In the genomic region with DNA sequence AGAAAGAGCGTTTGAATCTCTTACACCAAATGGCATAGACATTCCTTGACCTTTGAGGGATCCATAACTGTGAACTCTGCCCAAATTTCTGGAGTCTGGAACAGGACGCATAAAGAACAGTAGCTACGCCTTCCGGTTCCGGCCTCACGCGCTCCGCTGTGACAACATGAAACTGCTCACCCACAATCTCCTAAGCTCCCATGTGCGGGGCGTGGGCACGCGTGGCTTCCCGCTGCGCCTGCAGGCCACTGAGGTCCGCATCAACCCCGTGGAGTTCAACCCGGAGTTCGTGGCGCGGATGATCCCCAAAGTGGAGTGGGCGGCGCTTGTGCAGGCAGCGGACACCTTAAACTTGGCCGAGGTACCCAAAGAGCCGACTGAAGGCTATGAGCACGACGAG, we compare ENCODE assay signal across 26 mouse cellular contexts. TPM values are rescaled to one million over a fixed set of nuclear protein-coding genes. Genes with fewer than 3 reads are reported as not detected.
A peak's percentile ranks its signal among the peaks of the same experiment; 100 is the strongest.
DNase-seq lines count a peak whose midpoint lies in the region; ATAC-seq and TF ChIP-seq lines count a peak whose summit lies in the region.
"Not testable (repeated sequence)": the region's sequence is repeated elsewhere in the genome, so short reads cannot be mapped to it uniquely, and the experiment has no call there.
"Had no signal": no experiment of that assay in that cellular context is flagged by ENCODE, and none has a peak within 500 bp of the region (broad histone marks: within the 10 kb centered on the region; RNA-seq: fewer than 3 reads in every experiment).

No protein-coding gene starts in this region.

- H3K36me3 ChIP-seq in ES-Bruce4 (ENCODE audit: control insufficient read depth, insufficient read depth, low read length, poor library complexity, severe bottlenecking); lung, postnatal 0 days (ENCODE audit: insufficient read depth, low read length); stomach, embryonic 16.5 days (ENCODE audit: control insufficient read depth, insufficient read depth, low read length): not testable (repeated sequence)

- ATAC-seq in erythroblast, adult 5-6 weeks (replicated peaks; ENCODE audit: low FRiP score, poor library complexity, severe bottlenecking), result peak; percentile 66
- peak; percentile 70 to 84 for ATAC-seq in hematopoietic stem cell, adult 5-6 weeks (replicated peaks in 1 of 2; ENCODE audit: insufficient read depth in 1 of 2, low FRiP score in 2 of 2, low TSS enrichment in 1 of 2, low read depth in 1 of 2, poor library complexity in 2 of 2, severe bottlenecking in 2 of 2)
- 0 out of 2 replicates have a peak, but pooled peaks have one; percentile 32 for ATAC-seq in lung, postnatal 0 days
- ATAC-seq in megakaryocyte-erythroid progenitor cell, adult 5-6 weeks (replicated peaks; ENCODE audit: low FRiP score, low TSS enrichment, poor library complexity, severe bottlenecking), result peak; percentile 77
- 0 out of 2 replicates have a peak, but pooled peaks have one; percentile 33 for ATAC-seq in stomach, embryonic 16.5 days (ENCODE audit: insufficient read depth, low FRiP score)

- H3K27ac ChIP-seq in ES-Bruce4 (ENCODE audit: insufficient read depth, low read length); lung, postnatal 0 days (ENCODE audit: low read length); stomach, embryonic 16.5 days (ENCODE audit: low read length): not testable (repeated sequence)
- H3K27ac ChIP-seq in gastrocnemius, adult 2 months, result 0 out of 2 replicates have a peak overlapping the region, but pooled peaks have one; percentile 28

- not testable (repeated sequence) for TF ChIP-seq EP300 in ES-Bruce4 (IDR thresholded peaks at IDR 0.05; ENCODE audit: insufficient read depth, low read depth, low read length); lung, postnatal 0 days (IDR thresholded peaks at IDR 0.05)

- WGBS in lung, postnatal 0 days, result 81% methylated on average over 27 of the region's 27 CpGs
- 84% methylated on average over 27 of the region's 27 CpGs for WGBS in stomach, embryonic 16.5 days

- H3K27me3 ChIP-seq in ES-Bruce4 (ENCODE audit: control insufficient read depth, insufficient read depth, low read length, poor library complexity, severe bottlenecking); lung, postnatal 0 days (replicated peaks; ENCODE audit: insufficient read depth, low read length); stomach, embryonic 16.5 days (ENCODE audit: control insufficient read depth, insufficient read depth, low read length): not testable (repeated sequence)

- intact Hi-C loops in gastrocnemius, adult 2 months (cut with DNase I), result not testable (repeated sequence)

- not testable (repeated sequence) for DNase-seq in gastrocnemius, adult 2 months; lung, postnatal 0 days (ENCODE audit: low spot score)

- not testable (repeated sequence) for H3K4me2 ChIP-seq in lung, postnatal 0 days (replicated peaks; ENCODE audit: low read depth, low read length); stomach, embryonic 16.5 days (ENCODE audit: low read depth, low read length)

- H3K9me3 ChIP-seq in ES-Bruce4 (replicated peaks; ENCODE audit: control insufficient read depth, insufficient read depth, low read length, poor library complexity, severe bottlenecking); lung, postnatal 0 days (ENCODE audit: low read length); stomach, embryonic 16.5 days (replicated peaks; ENCODE audit: control insufficient read depth, low read length): not testable (repeated sequence)

- not testable (repeated sequence) for TF ChIP-seq CTCF in ES-Bruce4 (IDR thresholded peaks at IDR 0.05; ENCODE audit: low read depth, low read length); gastrocnemius, adult 2 months (IDR thresholded peaks at IDR 0.05); lung, postnatal 0 days (IDR thresholded peaks at IDR 0.05)

- H3K9ac ChIP-seq in ES-Bruce4 (ENCODE audit: low read depth, poor library complexity, severe bottlenecking); lung, postnatal 0 days (replicated peaks; ENCODE audit: low read depth); stomach, embryonic 16.5 days (ENCODE audit: low read length): not testable (repeated sequence)

- H3K4me1 ChIP-seq in ES-Bruce4 (ENCODE audit: control insufficient read depth, insufficient read depth, low read length); lung, postnatal 0 days (ENCODE audit: insufficient read depth, low read depth, low read length); stomach, embryonic 16.5 days (ENCODE audit: control insufficient read depth, insufficient read depth, low read length): not testable (repeated sequence)

- peak overlapping the region; percentile 42; the same call in 1 of the 2 replicates for H3K4me3 ChIP-seq in ES-Bruce4 (ENCODE audit: low read depth, low read length)
- H3K4me3 ChIP-seq in gastrocnemius, adult 2 months; lung, postnatal 0 days (ENCODE audit: low read depth, low read length); stomach, embryonic 16.5 days (replicated peaks; ENCODE audit: low read length): not testable (repeated sequence)

- TF ChIP-seq POLR2A in ES-Bruce4 (IDR thresholded peaks at IDR 0.05; ENCODE audit: insufficient read depth, low read length), result not testable (repeated sequence)

RNA-seq across cellular contexts. Expression of a gene that starts 2.4 kb away (rescaled TPM):
- polyA plus RNA-seq in ES-Bruce4 (2011; ENCODE audit: insufficient read depth, insufficient read length, low read depth, missing spikeins), result 3.5 and 3.6 TPM in 2 replicates
- total RNA-seq in erythroblast, adult 5-6 weeks (2015; ENCODE audit: low replicate concordance), result not detected in 2 replicates
- not detected in 2 replicates for total RNA-seq in erythroblast, adult 5-6 weeks (2017; ENCODE audit: low replicate concordance)
- total RNA-seq in gastrocnemius, adult 2 months (2021), result 10 to 100 TPM in 1 of 2 experiments, 1 to 10 TPM in 1; 7.9 to 21.0 TPM
- total RNA-seq in hematopoietic stem cell, adult 5-6 weeks (2017), result not detected in 2 replicates
- polyA plus RNA-seq in lung, postnatal 0 days (2015; fragmentation: Nextera tagmentation; extraction: Ambion mirVana), result 1.4 and 1.8 TPM in 2 replicates
- not detected in 2 replicates for total RNA-seq in megakaryocyte-erythroid progenitor cell, adult 5-6 weeks (2014; fragmentation: Nextera tagmentation)
- not detected in 2 replicates for total RNA-seq in megakaryocyte-erythroid progenitor cell, adult 5-6 weeks (2017)
- 4.0 and 4.8 TPM in 2 replicates for polyA plus RNA-seq in stomach, embryonic 16.5 days (2015; fragmentation: Nextera tagmentation; extraction: Ambion mirVana)
- total RNA-seq: forebrain, postnatal 0 days; G1E; hindbrain, postnatal 0 days had no signal
- polyA plus RNA-seq: embryonic facial prominence, embryonic 10.5 days; embryonic facial prominence, embryonic 13.5 days; forebrain, embryonic 11.5 days; forebrain, embryonic 14.5 days; G1E; hindbrain, embryonic 11.5 days; hindbrain, embryonic 14.5 days; hindbrain, postnatal 0 days; inflammation-experienced regulatory T-cells, adult 6 months; Patski had no signal

RNA-seq across cellular contexts. Expression of a gene that starts 20.0 kb away (rescaled TPM):
- polyA plus RNA-seq in ES-Bruce4 (2011; ENCODE audit: insufficient read depth, insufficient read length, low read depth, missing spikeins), result not detected in 2 replicates
- total RNA-seq in erythroblast, adult 5-6 weeks (2015; ENCODE audit: low replicate concordance), result not detected in 2 replicates
- not detected in 2 replicates for total RNA-seq in erythroblast, adult 5-6 weeks (2017; ENCODE audit: low replicate concordance)
- not detected for total RNA-seq in gastrocnemius, adult 2 months (2021)
- total RNA-seq in hematopoietic stem cell, adult 5-6 weeks (2017), result not detected in 2 replicates
- polyA plus RNA-seq in lung, postnatal 0 days (2015; fragmentation: Nextera tagmentation; extraction: Ambion mirVana), result not detected in 2 replicates
- total RNA-seq in megakaryocyte-erythroid progenitor cell, adult 5-6 weeks (2014; fragmentation: Nextera tagmentation), result not detected in 2 replicates
- not detected in 2 replicates for total RNA-seq in megakaryocyte-erythroid progenitor cell, adult 5-6 weeks (2017)
- polyA plus RNA-seq in stomach, embryonic 16.5 days (2015; fragmentation: Nextera tagmentation; extraction: Ambion mirVana), result 0.39 and 0.40 TPM in 2 replicates
- total RNA-seq: adrenal gland, adult 18-20 months; adrenal gland, postnatal 10 days; adrenal gland, postnatal 36 days; forebrain, postnatal 0 days; G1E; gastrocnemius, postnatal 10 days; gastrocnemius, postnatal 36 days; heart, postnatal 10 days; heart, postnatal 36 days; hindbrain, postnatal 0 days had no signal
- polyA plus RNA-seq: cortical plate, adult 2 months; forebrain, embryonic 14.5 days; forebrain, postnatal 0 days; G1E; hindbrain, embryonic 11.5 days; hindbrain, embryonic 14.5 days; hindbrain, postnatal 0 days; Patski had no signal

RNA-seq across cellular contexts. Expression of a gene that starts 27.8 kb away (rescaled TPM):
- polyA plus RNA-seq in ES-Bruce4 (2011; ENCODE audit: insufficient read depth, insufficient read length, low read depth, missing spikeins), result 8.5 and 9.7 TPM in 2 replicates
- total RNA-seq in erythroblast, adult 5-6 weeks (2015; ENCODE audit: low replicate concordance), result 0.58 and 3.1 TPM in 2 replicates
- 0.84 and 1.2 TPM in 2 replicates for total RNA-seq in erythroblast, adult 5-6 weeks (2017; ENCODE audit: low replicate concordance)
- total RNA-seq in gastrocnemius, adult 2 months (2021), result 10 to 100 TPM; 30.0 to 32.7 TPM
- total RNA-seq in hematopoietic stem cell, adult 5-6 weeks (2017), result 10.4 and 14.1 TPM in 2 replicates
- 6.3 TPM in 2 replicates for polyA plus RNA-seq in lung, postnatal 0 days (2015; fragmentation: Nextera tagmentation; extraction: Ambion mirVana)
- 2.8 and 13.3 TPM in 2 replicates for total RNA-seq in megakaryocyte-erythroid progenitor cell, adult 5-6 weeks (2014; fragmentation: Nextera tagmentation)
- total RNA-seq in megakaryocyte-erythroid progenitor cell, adult 5-6 weeks (2017), result 2.2 and 8.0 TPM in 2 replicates
- polyA plus RNA-seq in stomach, embryonic 16.5 days (2015; fragmentation: Nextera tagmentation; extraction: Ambion mirVana), result 9.3 and 9.6 TPM in 2 replicates

RNA-seq across cellular contexts. Expression of a gene that starts 27.9 kb away (rescaled TPM):
- 42.6 and 55.2 TPM in 2 replicates for polyA plus RNA-seq in ES-Bruce4 (2011; ENCODE audit: insufficient read depth, insufficient read length, low read depth, missing spikeins)
- total RNA-seq in erythroblast, adult 5-6 weeks (2015; ENCODE audit: low replicate concordance), result 4.8 and 5.4 TPM in 2 replicates
- total RNA-seq in erythroblast, adult 5-6 weeks (2017; ENCODE audit: low replicate concordance), result 6.1 and 23.2 TPM in 2 replicates
- total RNA-seq in gastrocnemius, adult 2 months (2021), result 10 to 100 TPM; 13.1 to 16.1 TPM
- total RNA-seq in hematopoietic stem cell, adult 5-6 weeks (2017), result 72.9 and 87.1 TPM in 2 replicates
- 19.8 and 23.0 TPM in 2 replicates for polyA plus RNA-seq in lung, postnatal 0 days (2015; fragmentation: Nextera tagmentation; extraction: Ambion mirVana)
- 26.0 and 32.6 TPM in 2 replicates for total RNA-seq in megakaryocyte-erythroid progenitor cell, adult 5-6 weeks (2014; fragmentation: Nextera tagmentation)
- 62.6 and 135 TPM in 2 replicates for total RNA-seq in megakaryocyte-erythroid progenitor cell, adult 5-6 weeks (2017)
- polyA plus RNA-seq in stomach, embryonic 16.5 days (2015; fragmentation: Nextera tagmentation; extraction: Ambion mirVana), result 33.3 and 35.9 TPM in 2 replicates

RNA-seq across cellular contexts. Expression of a gene that starts 30.6 kb away (rescaled TPM):
- 193 and 218 TPM in 2 replicates for polyA plus RNA-seq in ES-Bruce4 (2011; ENCODE audit: insufficient read depth, insufficient read length, low read depth, missing spikeins)
- total RNA-seq in erythroblast, adult 5-6 weeks (2015; ENCODE audit: low replicate concordance), result 29.9 and 37.1 TPM in 2 replicates
- total RNA-seq in erythroblast, adult 5-6 weeks (2017; ENCODE audit: low replicate concordance), result 26.8 and 34.8 TPM in 2 replicates
- 10 to 100 TPM; 31.1 to 35.9 TPM for total RNA-seq in gastrocnemius, adult 2 months (2021)
- 37.1 and 43.7 TPM in 2 replicates for total RNA-seq in hematopoietic stem cell, adult 5-6 weeks (2017)
- 14.2 and 15.1 TPM in 2 replicates for polyA plus RNA-seq in lung, postnatal 0 days (2015; fragmentation: Nextera tagmentation; extraction: Ambion mirVana)
- total RNA-seq in megakaryocyte-erythroid progenitor cell, adult 5-6 weeks (2014; fragmentation: Nextera tagmentation), result 65.7 and 65.9 TPM in 2 replicates
- total RNA-seq in megakaryocyte-erythroid progenitor cell, adult 5-6 weeks (2017), result 24.1 and 34.2 TPM in 2 replicates
- 32.7 and 33.5 TPM in 2 replicates for polyA plus RNA-seq in stomach, embryonic 16.5 days (2015; fragmentation: Nextera tagmentation; extraction: Ambion mirVana)
